Mouse (Mus musculus) erythroid progenitor cell, adult 5-6 weeks (primary cell): ENCODE measurements around the gene Cpsf4l. TPM values are rescaled to one million over a fixed set of nuclear protein-coding genes. Genes with fewer than 3 reads are reported as not detected.

Source experiments
- ATAC-seq: replicated peaks from 2 replicates; pipeline ENCODE4 v1.8.0; 2016; ENCODE audit warnings: moderate number of reproducible peaks, mild to moderate bottlenecking, moderate TSS enrichment, inconsistent platforms; ENCODE audit not compliant: poor library complexity, low FRiP score, severe bottlenecking
- total RNA-seq, 2 experiments: library from RNA; stranded (forward) in 1 of 2; stranded (reverse) in 1 of 2; fragments of 150-400 nt in 1 of 2; fragments of 186-747, 209-891 nt in 1 of 2; gene quantifications; 2 replicates each; pipeline versions ENCODE4 v1.2.3 to v1.2.4; 2015 to 2017; ENCODE audit warnings: low replicate concordance in 2 of 2

Cpsf4l gene
- total RNA-seq, 2 experiments from 2014 or later: not detected

GRCm38 (mm10) chr11:113708629-113709213 is 1.1 kb downstream of the Cpsf4l start:
- ATAC-seq: no peak

- no peak for ATAC-seq
Measured at GRCm38 (mm10) chr11:113705966-113706652, 3.7 kb downstream of the Cpsf4l start.

- ATAC-seq: peak; percentile 68
Measured at GRCm38 (mm10) chr11:113703758-113704157, 6.1 kb downstream of the Cpsf4l start.

GRCm38 (mm10) chr11:113699643-113700042 is 10.2 kb downstream of the Cpsf4l start:
- ATAC-seq: no peak

- ATAC-seq: no peak
Measured at GRCm38 (mm10) chr11:113698013-113698545, 11.7 kb downstream of the Cpsf4l start.

GRCm38 (mm10) chr11:113697571-113697970 is 12.2 kb downstream of the Cpsf4l start:
- no peak for ATAC-seq

- ATAC-seq: no peak
Measured at GRCm38 (mm10) chr11:113691851-113692250, 18.0 kb downstream of the Cpsf4l start.

GRCm38 (mm10) chr11:113691318-113691717 is 18.5 kb downstream of the Cpsf4l start:
- ATAC-seq: no peak

GRCm38 (mm10) chr11:113690506-113690905 is 19.3 kb downstream of the Cpsf4l start:
- ATAC-seq: no peak

GRCm38 (mm10) chr11:113687031-113687430 is 22.8 kb downstream of the Cpsf4l start:
- ATAC-seq: no peak

GRCm38 (mm10) chr11:113684707-113685426 is 24.9 kb downstream of the Cpsf4l start:
- no peak for ATAC-seq

GRCm38 (mm10) chr11:113683957-113684706 is 25.7 kb downstream of the Cpsf4l start, which contains the start of the genes Fam104a and D11Wsu47e:
Fam104a (minus strand) TSS chr11:113684155.
D11Wsu47e (plus strand) TSS chr11:113684412.
- ATAC-seq: peak; percentile 77

- ATAC-seq: 0 out of 2 replicates have a peak, but pooled peaks have one; percentile 1
Measured at GRCm38 (mm10) chr11:113683627-113683956, 26.2 kb downstream of the Cpsf4l start.

GRCm38 (mm10) chr11:113682897-113683626 is 26.8 kb downstream of the Cpsf4l start:
- ATAC-seq: peak; percentile 47

GRCm38 (mm10) chr11:113681979-113682378 is 27.8 kb downstream of the Cpsf4l start:
- no peak for ATAC-seq

- peak; percentile 68 for ATAC-seq
Measured at GRCm38 (mm10) chr11:113680954-113681353, 28.9 kb downstream of the Cpsf4l start.

GRCm38 (mm10) chr11:113678373-113678772 is 31.4 kb downstream of the Cpsf4l start:
- no peak for ATAC-seq

GRCm38 (mm10) chr11:113677378-113677777 is 32.4 kb downstream of the Cpsf4l start:
- no peak for ATAC-seq

- no peak for ATAC-seq
Measured at GRCm38 (mm10) chr11:113676847-113677246, 33.0 kb downstream of the Cpsf4l start.
